Mouse (Mus musculus): ENCODE data around the gene Setdb1. TPM values are rescaled to one million over a fixed set of nuclear protein-coding genes. Genes with fewer than 3 reads are reported as not detected.

Gene Setdb1
- polyA plus RNA-seq, 1 experiment from 2014 or later: 53.6 TPM

GRCm38 (mm10) chr3:95290156-95290555 lies 66.8 kb downstream of the Setdb1 start:
- no peak overlapping the region for H3K27ac ChIP-seq (replicated peaks; ENCODE audit: low read depth, low read length)
- H3K27me3 ChIP-seq (ENCODE audit: control insufficient read depth, insufficient read depth, low read length): no peaks in the 10 kb centered on the region
- no peak overlapping the region for H3K4me2 ChIP-seq (ENCODE audit: low read length)
- no peaks in the 10 kb centered on the region for H3K9me3 ChIP-seq (ENCODE audit: control insufficient read depth, low read length)
- DNase-seq: no peak
- peaks cover 72% of the 10 kb centered on the region for H3K36me3 ChIP-seq (ENCODE audit: control insufficient read depth, insufficient read depth, low read length)
- H3K4me3 ChIP-seq (replicated peaks; ENCODE audit: low read depth, low read length): no peak overlapping the region
- H3K4me1 ChIP-seq (ENCODE audit: control insufficient read depth, insufficient read depth, low read length): no peaks in the 10 kb centered on the region
- no peak for ATAC-seq (ENCODE audit: low FRiP score, low TSS enrichment)
- H3K9ac ChIP-seq (replicated peaks; ENCODE audit: low read length): no peak overlapping the region; the same call in 1 of the 2 replicates
- 77% methylated on average over 6 of the region's 6 CpGs for WGBS

- 95% methylated on average over 4 of the region's 4 CpGs for WGBS
- Histone ChIP-seq H3K4me2 (ENCODE audit: low read length) (no peak overlapping the region), H3K27ac (replicated peaks; ENCODE audit: low read depth, low read length) (no peak overlapping the region), H3K9me3 (ENCODE audit: control insufficient read depth, low read length) (no peaks in the 10 kb centered on the region), H3K36me3 (ENCODE audit: control insufficient read depth, insufficient read depth, low read length) (peaks cover 64% of the 10 kb centered on the region), H3K27me3 (ENCODE audit: control insufficient read depth, insufficient read depth, low read length) (no peaks in the 10 kb centered on the region), H3K4me3 (replicated peaks; ENCODE audit: low read depth, low read length) (no peak overlapping the region), H3K9ac (replicated peaks; ENCODE audit: low read length) (no peak overlapping the region), H3K4me1 (ENCODE audit: control insufficient read depth, insufficient read depth, low read length) (peaks cover 6% of the 10 kb centered on the region)
- no peak for ATAC-seq (ENCODE audit: low FRiP score, low TSS enrichment)
- DNase-seq: no peak
Measured at GRCm38 (mm10) chr3:95289419-95289818, 67.6 kb downstream of the Setdb1 start.

- Histone ChIP-seq H3K9me3 (ENCODE audit: control insufficient read depth, low read length) (no peaks in the 10 kb centered on the region), H3K4me3 (replicated peaks; ENCODE audit: low read depth, low read length) (no peak overlapping the region), H3K4me2 (ENCODE audit: low read length) (no peak overlapping the region), H3K9ac (replicated peaks; ENCODE audit: low read length) (no peak overlapping the region), H3K4me1 (ENCODE audit: control insufficient read depth, insufficient read depth, low read length) (peaks cover 16% of the 10 kb centered on the region), H3K27ac (replicated peaks; ENCODE audit: low read depth, low read length) (no peak overlapping the region), H3K36me3 (ENCODE audit: control insufficient read depth, insufficient read depth, low read length) (peaks cover 46% of the 10 kb centered on the region), H3K27me3 (ENCODE audit: control insufficient read depth, insufficient read depth, low read length) (no peaks in the 10 kb centered on the region)
- ATAC-seq (ENCODE audit: low FRiP score, low TSS enrichment) (no peak), DNase-seq (no peak)
- 90% methylated on average over 3 of the region's 3 CpGs for WGBS
Measured at GRCm38 (mm10) chr3:95287541-95287940, 69.5 kb downstream of the Setdb1 start.

GRCm38 (mm10) chr3:95286510-95286909 lies 70.5 kb downstream of the Setdb1 start:
- 89% methylated on average over 7 of the region's 7 CpGs for WGBS
- no peaks in the 10 kb centered on the region for H3K27me3 ChIP-seq (ENCODE audit: control insufficient read depth, insufficient read depth, low read length)
- no peak overlapping the region for H3K27ac ChIP-seq (replicated peaks; ENCODE audit: low read depth, low read length)
- ATAC-seq (ENCODE audit: low FRiP score, low TSS enrichment) (no peak), DNase-seq (no peak)
- no peaks in the 10 kb centered on the region for H3K9me3 ChIP-seq (ENCODE audit: control insufficient read depth, low read length)
- peaks cover 37% of the 10 kb centered on the region for H3K36me3 ChIP-seq (ENCODE audit: control insufficient read depth, insufficient read depth, low read length)
- no peak overlapping the region for H3K4me2 ChIP-seq (ENCODE audit: low read length)
- H3K4me1 ChIP-seq (ENCODE audit: control insufficient read depth, insufficient read depth, low read length): peaks cover 21% of the 10 kb centered on the region
- H3K4me3 ChIP-seq (replicated peaks; ENCODE audit: low read depth, low read length): no peak overlapping the region
- no peak overlapping the region for H3K9ac ChIP-seq (replicated peaks; ENCODE audit: low read length)

GRCm38 (mm10) chr3:95286011-95286410 lies 71.0 kb downstream of the Setdb1 start:
- no peak overlapping the region for H3K4me3 ChIP-seq (replicated peaks; ENCODE audit: low read depth, low read length)
- DNase-seq (no peak), ATAC-seq (ENCODE audit: low FRiP score, low TSS enrichment) (no peak)
- H3K4me1 ChIP-seq (ENCODE audit: control insufficient read depth, insufficient read depth, low read length): peaks cover 23% of the 10 kb centered on the region
- no peaks in the 10 kb centered on the region for H3K27me3 ChIP-seq (ENCODE audit: control insufficient read depth, insufficient read depth, low read length)
- WGBS: 68% methylated on average over 5 of the region's 5 CpGs
- H3K4me2 ChIP-seq (ENCODE audit: low read length): no peak overlapping the region
- H3K9me3 ChIP-seq (ENCODE audit: control insufficient read depth, low read length): no peaks in the 10 kb centered on the region
- H3K27ac ChIP-seq (replicated peaks; ENCODE audit: low read depth, low read length): no peak overlapping the region
- H3K36me3 ChIP-seq (ENCODE audit: control insufficient read depth, insufficient read depth, low read length): peaks cover 32% of the 10 kb centered on the region
- no peak overlapping the region for H3K9ac ChIP-seq (replicated peaks; ENCODE audit: low read length)

- no peak overlapping the region for H3K4me2 ChIP-seq (ENCODE audit: low read length)
- H3K27ac ChIP-seq (replicated peaks; ENCODE audit: low read depth, low read length): no peak overlapping the region
- DNase-seq: no peak
- peaks cover 28% of the 10 kb centered on the region for H3K4me1 ChIP-seq (ENCODE audit: control insufficient read depth, insufficient read depth, low read length)
- no peak overlapping the region for H3K9ac ChIP-seq (replicated peaks; ENCODE audit: low read length)
- no peaks in the 10 kb centered on the region for H3K27me3 ChIP-seq (ENCODE audit: control insufficient read depth, insufficient read depth, low read length)
- peaks cover 26% of the 10 kb centered on the region for H3K36me3 ChIP-seq (ENCODE audit: control insufficient read depth, insufficient read depth, low read length)
- H3K4me3 ChIP-seq (replicated peaks; ENCODE audit: low read depth, low read length): no peak overlapping the region
- no peaks in the 10 kb centered on the region for H3K9me3 ChIP-seq (ENCODE audit: control insufficient read depth, low read length)
- WGBS: 92% methylated on average over 5 of the region's 5 CpGs
- ATAC-seq (ENCODE audit: low FRiP score, low TSS enrichment): no peak
Measured at GRCm38 (mm10) chr3:95285390-95285789, 71.6 kb downstream of the Setdb1 start.

- Histone ChIP-seq H3K4me2 (ENCODE audit: low read length) (peak overlapping the region; percentile 90), H3K36me3 (ENCODE audit: control insufficient read depth, insufficient read depth, low read length) (peaks cover 19% of the 10 kb centered on the region), H3K4me1 (ENCODE audit: control insufficient read depth, insufficient read depth, low read length) (peaks cover 28% of the 10 kb centered on the region), H3K27me3 (ENCODE audit: control insufficient read depth, insufficient read depth, low read length) (no peaks in the 10 kb centered on the region), H3K9me3 (ENCODE audit: control insufficient read depth, low read length) (no peaks in the 10 kb centered on the region), H3K27ac (replicated peaks; ENCODE audit: low read depth, low read length) (no peak overlapping the region), H3K4me3 (replicated peaks; ENCODE audit: low read depth, low read length) (peak overlapping the region; percentile 68; the same call in 1 of the 2 replicates), H3K9ac (replicated peaks; ENCODE audit: low read length) (peak overlapping the region; percentile 76; the same call in 1 of the 2 replicates)
- DNase-seq (no peak), ATAC-seq (ENCODE audit: low FRiP score, low TSS enrichment) (no peak)
- WGBS: 85% methylated on average over 12 of the region's 12 CpGs
Measured at GRCm38 (mm10) chr3:95284501-95285281, 72.3 kb downstream of the Setdb1 start.

- ATAC-seq (ENCODE audit: low FRiP score, low TSS enrichment) (no peak), DNase-seq (peak; percentile 9)
- Histone ChIP-seq H3K27ac (replicated peaks; ENCODE audit: low read depth, low read length) (0 out of 2 replicates have a peak overlapping the region, but pooled peaks have one; percentile 94), H3K36me3 (ENCODE audit: control insufficient read depth, insufficient read depth, low read length) (peaks cover 15% of the 10 kb centered on the region), H3K4me1 (ENCODE audit: control insufficient read depth, insufficient read depth, low read length) (peaks cover 28% of the 10 kb centered on the region), H3K9ac (replicated peaks; ENCODE audit: low read length) (peak overlapping the region; percentile 76), H3K4me2 (ENCODE audit: low read length) (peak overlapping the region; percentile 90), H3K9me3 (ENCODE audit: control insufficient read depth, low read length) (no peaks in the 10 kb centered on the region), H3K27me3 (ENCODE audit: control insufficient read depth, insufficient read depth, low read length) (no peaks in the 10 kb centered on the region), H3K4me3 (replicated peaks; ENCODE audit: low read depth, low read length) (peak overlapping the region; percentile 68)
- 11% methylated on average over 1 of the region's 1 CpGs for WGBS
Measured at GRCm38 (mm10) chr3:95284062-95284461, 72.9 kb downstream of the Setdb1 start.

GRCm38 (mm10) chr3:95283589-95283941 lies 73.4 kb downstream of the Setdb1 start:
- peaks cover 13% of the 10 kb centered on the region for H3K36me3 ChIP-seq (ENCODE audit: control insufficient read depth, insufficient read depth, low read length)
- H3K27ac ChIP-seq (replicated peaks; ENCODE audit: low read depth, low read length): peak overlapping the region; percentile 94
- no peaks in the 10 kb centered on the region for H3K27me3 ChIP-seq (ENCODE audit: control insufficient read depth, insufficient read depth, low read length)
- peaks cover 28% of the 10 kb centered on the region for H3K4me1 ChIP-seq (ENCODE audit: control insufficient read depth, insufficient read depth, low read length)
- 2% methylated on average over 7 of the region's 7 CpGs for WGBS
- H3K9ac ChIP-seq (replicated peaks; ENCODE audit: low read length): peak overlapping the region; percentile 76
- ATAC-seq (ENCODE audit: low FRiP score, low TSS enrichment) (no peak), DNase-seq (no peak)
- peak overlapping the region; percentile 90 for H3K4me2 ChIP-seq (ENCODE audit: low read length)
- no peaks in the 10 kb centered on the region for H3K9me3 ChIP-seq (ENCODE audit: control insufficient read depth, low read length)
- peak overlapping the region; percentile 68 for H3K4me3 ChIP-seq (replicated peaks; ENCODE audit: low read depth, low read length)
